Mouse (Mus musculus) midbrain, embryonic 16.5 days (tissue): ENCODE results near the gene Ick. TPM values are rescaled to one million over a fixed set of nuclear protein-coding genes. Genes with fewer than 3 reads are reported as not detected.

Experiments used
- ATAC-seq: fragments of 200-750 bp; cut with Nextera tagmentation; 2 replicates; pipeline ENCODE4 v1.8.0; 2017; ENCODE audit warnings: moderate TSS enrichment
- H3K27ac ChIP-seq: fragments of 300-500 bp; sonication (generic); 2 replicates; pipeline ENCODE4 v1.5.1; 2014; ENCODE audit warnings: mild to moderate bottlenecking, low read length, mixed read lengths
- H3K27me3 ChIP-seq: fragments of 300-500 bp; sonication (generic); 2 replicates; pipeline ENCODE4 v1.6.1; 2014; ENCODE audit warnings: low read depth, low read length, mixed read lengths; ENCODE audit not compliant: control insufficient read depth, insufficient read depth
- H3K36me3 ChIP-seq: fragments of 300-500 bp; sonication (generic); 2 replicates; pipeline ENCODE4 v1.6.1; 2014; ENCODE audit warnings: mild to moderate bottlenecking, low read length, moderate library complexity, mixed read lengths; ENCODE audit not compliant: control insufficient read depth, insufficient read depth
- H3K4me1 ChIP-seq: fragments of 300-500 bp; sonication (generic); 2 replicates; pipeline ENCODE4 v1.6.1; 2014; ENCODE audit warnings: mild to moderate bottlenecking, low read length, mixed read lengths; ENCODE audit not compliant: control insufficient read depth, insufficient read depth
- H3K4me2 ChIP-seq: fragments of 300-500 bp; sonication (generic); 2 replicates; pipeline ENCODE4 v1.6.1; 2014; ENCODE audit warnings: mild to moderate bottlenecking, low read length, mixed read lengths
- H3K4me3 ChIP-seq: fragments of 300-500 bp; sonication (generic); 2 replicates; pipeline ENCODE4 v1.5.1; 2014; ENCODE audit warnings: low read depth, mild to moderate bottlenecking, low read length, moderate library complexity, mixed read lengths
- H3K9ac ChIP-seq: fragments of 300-500 bp; sonication (generic); 2 replicates; pipeline ENCODE4 v1.6.1; 2014; ENCODE audit warnings: low read depth, low read length, mixed read lengths
- H3K9me3 ChIP-seq: fragments of 300-500 bp; sonication (generic); replicated peaks from 2 replicates; pipeline ENCODE4 v1.6.1; 2014; ENCODE audit warnings: mild to moderate bottlenecking, low read length, mixed read lengths; ENCODE audit not compliant: control insufficient read depth, poor library complexity, severe bottlenecking
- WGBS: fragments of 180-500 bp; shearing (Covaris S2); extraction: QIAGEN DNeasy Blood & Tissue Kit; methylation state at CpG from one replicate; pipeline ENCODE4 v1.1.7; 2014; 5-methylcytosine and 5-hydroxymethylcytosine counted together
- polyA plus RNA-seq: library from polyadenylated mRNA; unstranded; fragments of >200 nt; fragmentation: Nextera tagmentation; extraction: Ambion mirVana; gene quantifications from 2 replicates; pipeline ENCODE4 v1.2.1, GENCODE M21; 2015

Ick gene
- polyA plus RNA-seq, 1 experiment from 2014 or later = 42.5 TPM

DNA sequence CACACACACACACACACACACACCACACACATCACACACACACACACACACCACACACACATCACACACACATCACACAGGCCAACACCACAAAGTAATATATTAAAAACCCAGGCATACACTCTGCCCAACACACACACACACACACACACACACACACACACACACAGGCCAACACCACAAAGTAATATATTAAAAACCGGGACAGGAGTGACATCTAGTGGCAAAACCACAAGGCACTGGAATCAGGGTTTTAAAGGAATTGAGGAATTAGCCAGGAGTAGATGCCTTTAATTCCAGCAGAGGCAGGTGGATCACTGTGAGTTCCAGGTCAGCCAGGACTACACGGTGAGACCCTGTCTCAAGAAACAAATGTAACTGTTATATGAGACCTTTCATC is 30.8 kb upstream of the Ick start:
- 33% methylated on average over 2 of the region's 2 CpGs for WGBS
- Histone ChIP-seq H3K4me2 (no peak overlapping the region), H3K4me1 (no peaks in the 10 kb centered on the region), H3K9ac (no peak overlapping the region), H3K36me3 (no peaks in the 10 kb centered on the region; the same call in 1 of the 2 replicates), H3K9me3 (no peaks in the 10 kb centered on the region), H3K27me3 (no peaks in the 10 kb centered on the region), H3K27ac (no peak overlapping the region), H3K4me3 (no peak overlapping the region)
- peak; percentile 60 for ATAC-seq

DNA sequence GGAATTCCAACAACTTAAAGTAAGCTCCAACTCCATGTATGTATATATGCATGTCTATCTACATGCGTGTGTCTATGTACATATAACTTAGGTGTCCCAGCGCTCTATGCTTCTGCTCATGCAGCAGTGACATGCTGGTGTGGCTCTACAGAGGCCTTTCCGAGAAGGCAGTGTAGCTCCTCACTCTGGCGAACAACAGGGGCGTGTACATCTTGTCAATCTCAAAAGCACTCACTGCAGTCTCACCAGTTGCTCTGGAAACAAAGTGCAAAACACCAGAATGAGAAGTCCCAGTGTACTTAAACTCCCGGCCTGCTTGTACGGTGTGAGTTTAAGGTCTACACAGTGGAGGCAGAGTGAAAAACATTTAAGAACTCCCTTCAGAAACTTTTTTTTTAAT is 27.2 kb upstream of the Ick start:
- no peak for ATAC-seq
- Histone ChIP-seq H3K4me2 (no peak overlapping the region), H3K27ac (no peak overlapping the region), H3K36me3 (peaks cover 26% of the 10 kb centered on the region), H3K9me3 (no peaks in the 10 kb centered on the region), H3K4me1 (no peaks in the 10 kb centered on the region), H3K9ac (no peak overlapping the region), H3K27me3 (no peaks in the 10 kb centered on the region), H3K4me3 (no peak overlapping the region)
- 68% methylated on average over 7 of the region's 7 CpGs for WGBS

DNA sequence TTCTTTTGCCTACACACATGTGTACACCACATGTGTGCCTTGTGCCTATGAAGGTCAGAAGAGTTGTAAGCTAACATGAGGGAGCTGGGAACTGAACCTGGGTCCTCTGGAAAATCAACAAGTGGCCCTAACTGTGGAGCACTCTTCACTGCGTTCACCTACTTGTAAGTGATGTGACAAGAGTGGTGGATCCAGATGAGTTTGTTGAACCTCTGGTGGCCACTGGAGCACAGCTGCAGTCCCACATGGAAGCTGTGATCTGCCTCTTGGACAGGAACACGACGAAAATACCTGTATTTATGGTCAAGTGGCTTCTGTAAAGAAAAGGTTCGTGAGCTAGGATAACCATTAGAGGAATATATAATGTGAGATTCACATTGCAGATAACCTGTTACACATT is 24.7 kb upstream of the Ick start:
- Histone ChIP-seq H3K4me1 (no peaks in the 10 kb centered on the region), H3K36me3 (peaks cover 30% of the 10 kb centered on the region), H3K4me2 (no peak overlapping the region), H3K27ac (no peak overlapping the region), H3K27me3 (no peaks in the 10 kb centered on the region), H3K9ac (no peak overlapping the region), H3K9me3 (no peaks in the 10 kb centered on the region), H3K4me3 (no peak overlapping the region)
- no peak for ATAC-seq
- 90% methylated on average over 4 of the region's 4 CpGs for WGBS

DNA sequence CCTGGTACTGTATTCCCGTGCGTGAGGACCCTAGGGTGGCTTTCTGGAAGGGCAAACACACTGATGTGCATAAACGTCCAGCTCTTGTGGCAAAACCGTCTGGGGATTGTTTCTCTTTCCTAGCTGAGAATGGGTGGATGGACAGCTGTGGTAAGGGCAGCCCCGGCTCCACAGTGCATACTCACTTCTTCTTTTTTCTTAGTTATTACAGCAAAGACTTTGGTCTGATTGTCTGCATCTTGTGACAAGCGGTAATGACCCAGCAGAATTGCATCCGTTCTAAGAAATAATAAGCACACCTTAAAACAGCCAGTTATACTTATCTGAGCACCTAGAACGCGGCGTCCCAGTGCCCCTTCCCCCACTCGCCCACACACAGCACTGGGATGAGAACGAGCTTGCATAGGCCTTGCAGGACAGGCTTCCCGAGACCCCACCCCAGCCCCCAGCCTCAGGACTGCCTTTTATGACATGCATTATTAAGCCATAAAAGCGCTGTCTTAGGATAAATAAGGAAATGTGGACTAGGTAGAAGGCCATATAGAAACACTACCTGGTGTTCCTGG is 23.2 kb upstream of the Ick start:
- WGBS = 90% methylated on average over 14 of the region's 14 CpGs

DNA sequence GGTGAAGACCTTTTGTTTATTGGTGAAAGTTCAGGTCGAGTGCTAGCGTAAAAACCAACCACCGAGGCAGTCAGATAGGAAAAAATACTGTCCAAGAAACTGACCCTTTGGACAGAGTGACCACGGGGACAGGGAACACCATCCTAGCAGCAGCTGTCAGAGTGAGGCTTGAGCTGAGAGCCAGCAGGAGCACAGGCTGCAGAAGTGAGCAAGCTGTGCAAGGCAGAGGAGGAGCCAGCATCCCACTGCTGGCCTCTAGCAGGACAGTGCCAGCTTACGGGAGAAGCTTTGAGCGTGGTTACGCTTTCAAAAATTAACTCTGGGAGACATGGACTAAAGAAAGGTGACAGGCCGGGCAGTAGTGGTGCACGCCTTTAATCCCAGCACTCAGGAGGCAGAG is 21.2 kb upstream of the Ick start:
- WGBS = 89% methylated on average over 9 of the region's 9 CpGs

More for the DNA sequence above, 23.2 kb upstream of the Ick start:
- peaks cover 30% of the 10 kb centered on the region for H3K36me3 ChIP-seq
- no peaks in the 10 kb centered on the region for H3K27me3 ChIP-seq
- H3K4me2 ChIP-seq = no peak overlapping the region
- ATAC-seq = no peak
- H3K4me1 ChIP-seq = no peaks in the 10 kb centered on the region
- no peak overlapping the region for H3K27ac ChIP-seq
- H3K9ac ChIP-seq = no peak overlapping the region
- H3K9me3 ChIP-seq = no peaks in the 10 kb centered on the region
- no peak overlapping the region for H3K4me3 ChIP-seq

DNA sequence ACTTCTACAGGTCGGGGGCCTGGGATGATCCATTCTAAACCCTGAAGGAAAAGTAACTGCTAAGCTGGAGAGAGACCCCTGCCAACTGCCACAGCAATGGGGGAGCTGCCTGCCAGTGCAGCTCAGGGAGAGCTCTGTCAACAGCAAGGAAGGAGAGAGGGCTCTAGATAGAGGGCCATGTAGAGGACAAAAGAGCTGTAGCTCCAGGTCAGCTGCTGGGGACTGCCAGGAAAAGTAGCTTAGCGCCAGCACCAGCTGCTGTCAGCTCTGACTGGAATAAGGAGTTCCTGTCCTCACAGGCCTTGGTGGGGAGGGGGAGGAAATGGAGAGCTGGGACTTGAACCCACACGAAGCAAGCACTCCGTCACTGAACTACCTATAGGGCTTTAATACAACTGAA is 20.5 kb upstream of the Ick start:
- WGBS = 66% methylated on average over 4 of the region's 4 CpGs
- peak; percentile 62; the same call in 1 of the 2 replicates for ATAC-seq
- H3K9ac ChIP-seq = no peak overlapping the region
- H3K27me3 ChIP-seq = no peaks in the 10 kb centered on the region
- H3K36me3 ChIP-seq = peaks cover 29% of the 10 kb centered on the region
- H3K4me3 ChIP-seq = no peak overlapping the region
- H3K4me1 ChIP-seq = no peaks in the 10 kb centered on the region
- no peak overlapping the region for H3K4me2 ChIP-seq
- H3K9me3 ChIP-seq = no peaks in the 10 kb centered on the region
- no peak overlapping the region for H3K27ac ChIP-seq

More for the DNA sequence above, 21.2 kb upstream of the Ick start:
- H3K4me3 ChIP-seq = no peak overlapping the region
- H3K4me2 ChIP-seq = no peak overlapping the region
- no peak overlapping the region for H3K27ac ChIP-seq
- no peaks in the 10 kb centered on the region for H3K27me3 ChIP-seq
- H3K36me3 ChIP-seq = peaks cover 30% of the 10 kb centered on the region
- no peaks in the 10 kb centered on the region for H3K4me1 ChIP-seq
- ATAC-seq = no peak
- H3K9me3 ChIP-seq = no peaks in the 10 kb centered on the region
- no peak overlapping the region for H3K9ac ChIP-seq

DNA sequence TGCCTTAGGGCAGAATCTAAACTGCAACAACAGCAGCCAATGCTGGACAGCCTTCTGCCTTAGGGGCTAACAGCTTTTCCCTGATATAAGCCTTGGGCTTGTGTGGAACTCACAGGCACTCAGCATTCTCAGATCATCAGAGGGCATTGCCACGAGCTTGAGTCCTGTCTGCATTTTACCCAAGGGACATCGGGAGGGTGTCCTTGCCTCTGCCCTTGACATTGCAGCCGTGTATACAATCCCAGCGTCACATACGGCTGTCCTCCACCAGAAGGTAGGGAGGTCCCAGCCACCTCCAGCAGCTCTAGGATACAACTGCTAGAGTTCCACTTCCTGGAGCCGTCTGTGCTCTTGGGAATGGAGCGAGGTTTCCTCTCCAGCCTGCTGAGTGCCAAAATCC is 20.0 kb upstream of the Ick start:
- Histone ChIP-seq H3K4me3 (no peak overlapping the region), H3K27ac (no peak overlapping the region), H3K27me3 (no peaks in the 10 kb centered on the region), H3K36me3 (peaks cover 26% of the 10 kb centered on the region), H3K9ac (no peak overlapping the region), H3K9me3 (no peaks in the 10 kb centered on the region), H3K4me1 (no peaks in the 10 kb centered on the region), H3K4me2 (no peak overlapping the region)
- WGBS = 83% methylated on average over 7 of the region's 7 CpGs
- ATAC-seq = no peak

DNA sequence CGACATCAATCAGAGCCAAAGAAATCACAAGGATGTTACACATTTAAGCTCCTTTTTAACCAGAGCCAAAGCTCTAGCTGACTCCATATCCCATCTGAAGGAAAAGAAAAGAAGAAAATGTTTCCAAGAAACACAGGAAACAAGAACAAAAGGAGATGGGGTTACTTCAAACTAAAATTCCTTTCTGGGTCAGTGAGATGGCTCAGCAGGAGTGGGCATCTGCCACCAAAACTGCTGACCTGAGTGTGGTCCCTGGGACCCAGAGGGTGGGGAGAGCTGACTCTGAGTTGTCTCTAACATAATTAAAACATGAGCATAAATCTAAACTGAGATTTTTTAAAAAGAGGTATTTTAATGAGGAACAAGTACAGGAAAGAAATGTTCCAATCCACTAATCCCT is 19.1 kb upstream of the Ick start:
- H3K27ac ChIP-seq = no peak overlapping the region
- H3K9me3 ChIP-seq = no peaks in the 10 kb centered on the region
- H3K9ac ChIP-seq = no peak overlapping the region
- H3K27me3 ChIP-seq = no peaks in the 10 kb centered on the region
- ATAC-seq = no peak
- H3K4me1 ChIP-seq = no peaks in the 10 kb centered on the region
- WGBS = 65% methylated on average over 1 of the region's 1 CpGs
- H3K36me3 ChIP-seq = peaks cover 19% of the 10 kb centered on the region
- no peak overlapping the region for H3K4me3 ChIP-seq
- H3K4me2 ChIP-seq = no peak overlapping the region

DNA sequence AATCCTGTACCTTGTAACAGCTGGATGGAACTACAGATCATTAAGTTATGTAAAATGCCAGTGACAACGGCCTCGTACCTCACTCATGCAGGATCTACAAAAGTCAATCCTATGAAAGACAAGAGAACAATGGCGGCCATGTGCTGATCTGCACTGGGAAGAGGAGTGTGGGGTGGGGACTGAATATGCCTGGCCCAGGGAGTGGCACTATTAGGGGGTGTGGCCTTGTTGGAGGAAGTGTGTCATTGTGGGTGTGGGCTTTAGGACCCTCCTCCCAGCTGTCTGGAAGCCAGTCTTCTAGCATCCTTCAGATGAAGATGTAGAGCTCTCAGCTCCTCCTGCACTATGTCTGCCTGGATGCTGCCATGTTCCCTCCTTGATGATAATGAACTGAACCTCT is 18.4 kb upstream of the Ick start:
- H3K9ac ChIP-seq = no peak overlapping the region

More for the DNA sequence above, 18.4 kb upstream of the Ick start:
- no peak for ATAC-seq
- Histone ChIP-seq H3K27ac (no peak overlapping the region), H3K27me3 (no peaks in the 10 kb centered on the region), H3K4me3 (no peak overlapping the region), H3K4me1 (no peaks in the 10 kb centered on the region), H3K9me3 (no peaks in the 10 kb centered on the region), H3K36me3 (peaks cover 19% of the 10 kb centered on the region), H3K4me2 (no peak overlapping the region)
- WGBS = 86% methylated on average over 3 of the region's 3 CpGs
